Mouse (Mus musculus): Measurements from ENCODE around the gene Olfr1410.

GRCm38 (mm10) chr1:92634976-92635599, 29.5 kb downstream of the Olfr1410 start:
- TF ChIP-seq CTCF (IDR thresholded peaks at IDR 0.05; ENCODE audit: low read depth, low read length) (no peak), POLR2A (IDR thresholded peaks at IDR 0.05; ENCODE audit: borderline replicate concordance, low read depth, low read length) (no peak)
